In genomic region chr10:81421797-81422100, GRCm38 (mm10) we compare ENCODE assay signal across 10 mouse cellular contexts. TPM values are rescaled to one million over a fixed set of nuclear protein-coding genes. Genes with fewer than 3 reads are reported as not detected.
A peak's percentile ranks its signal among the peaks of the same experiment; 100 is the strongest.
DNase-seq lines count a peak whose midpoint lies in the region; ATAC-seq and TF ChIP-seq lines count a peak whose summit lies in the region.
"Had no signal": no experiment of that assay in that cellular context is flagged by ENCODE, and none has a peak within 500 bp of the region (broad histone marks: within the 10 kb centered on the region; RNA-seq: fewer than 3 reads in every experiment).

No protein-coding gene starts in this region.

- intact Hi-C loops in heart, postnatal 25 days (cut with DNase I), result no loop called here

- peak; percentile 22 for DNase-seq in cerebellum, adult 11 months
- no peak for DNase-seq in cerebellum, adult 9-10 months
- DNase-seq in liver, adult 2 months (ENCODE audit: extremely low read depth, low read depth, low spot score), result peak; percentile 75
- DNase-seq in liver, result no peak
- DNase-seq in adrenal gland, postnatal 10 days, result peak; percentile 49
- DNase-seq in heart, postnatal 25 days (ENCODE audit: low spot score), result peak; percentile 23

- H3K36me3 ChIP-seq in liver, adult 2 months (ENCODE audit: control insufficient read depth, insufficient read depth, low read length), result no peaks in the 10 kb centered on the region

- no peak for ATAC-seq in megakaryocyte progenitor cell, adult 5-6 weeks (replicated peaks; ENCODE audit: poor library complexity)
- no peak for ATAC-seq in granulocyte monocyte progenitor cell, adult 5-6 weeks (replicated peaks; ENCODE audit: poor library complexity, severe bottlenecking)
- ATAC-seq: inflammation-experienced regulatory T-cells, adult 6 months had no signal

- peaks cover 69% of the 10 kb centered on the region for H3K79me2 ChIP-seq in liver, adult 2 months (ENCODE audit: control insufficient read depth, insufficient read depth, low read length)

- H3K9ac ChIP-seq in liver, adult 2 months (ENCODE audit: low read depth, low read length), result peak overlapping the region; percentile 64
- H3K9ac ChIP-seq: embryonic facial prominence, embryonic 13.5 days had no signal

- TF ChIP-seq POLR2A in liver, adult 2 months (IDR thresholded peaks at IDR 0.05; ENCODE audit: extremely low read depth, insufficient read depth, low read length), result no peak

- TF ChIP-seq CTCF in liver, adult 2 months (IDR thresholded peaks at IDR 0.05; ENCODE audit: low read depth, low read length), result no peak

- peaks cover 65% of the 10 kb centered on the region for H3K4me1 ChIP-seq in liver, adult 2 months (ENCODE audit: control insufficient read depth, insufficient read depth, low read length)

- peak overlapping the region; percentile 95 for H3K27ac ChIP-seq in liver, adult 2 months (replicated peaks; ENCODE audit: insufficient read depth, low read depth, low read length)
- H3K27ac ChIP-seq: embryonic facial prominence, embryonic 13.5 days had no signal

- WGBS in liver, adult 2 months, result 35% methylated on average over 5 of the region's 5 CpGs

- H3K4me3 ChIP-seq in liver, adult 2 months (ENCODE audit: insufficient read depth, low read depth, low read length), result peak overlapping the region; percentile 16; the same call in 1 of the 2 replicates
- H3K4me3 ChIP-seq: embryonic facial prominence, embryonic 13.5 days had no signal

- H3K27me3 ChIP-seq in liver, adult 2 months (ENCODE audit: control insufficient read depth, insufficient read depth, low read length), result no peaks in the 10 kb centered on the region

RNA-seq across cellular contexts. Expression of gene Smim24, which starts 28.9 kb away (rescaled TPM):
- 1.3 and 1.5 TPM in 2 replicates for total RNA-seq in liver, adult 2 months (2014; rRNA removed)
- 2.3 and 4.1 TPM in 2 replicates for polyA plus RNA-seq in liver, adult 2 months (2012; rRNA removed)
- 1 to 10 TPM; 1.2 to 1.6 TPM for total RNA-seq in adrenal gland, postnatal 10 days (2021)
- total RNA-seq in heart, postnatal 25 days (2021), result 1 to 10 TPM; 2.0 TPM
- total RNA-seq in megakaryocyte progenitor cell, adult 5-6 weeks (2015), result 31.0 and 31.4 TPM in 2 replicates
- 7.5 and 17.1 TPM in 2 replicates for total RNA-seq in megakaryocyte progenitor cell, adult 5-6 weeks (2017)
- 37.5 and 43.6 TPM in 2 replicates for total RNA-seq in granulocyte monocyte progenitor cell, adult 5-6 weeks (2014; fragmentation: Nextera tagmentation)
- total RNA-seq in granulocyte monocyte progenitor cell, adult 5-6 weeks (2017), result 11.5 and 13.3 TPM in 2 replicates

RNA-seq across cellular contexts. Expression of gene Gm48552, which starts 32.9 kb away (rescaled TPM):
- 0.40 TPM in 1 of 2 replicates, not detected in the other for total RNA-seq in liver, adult 2 months (2014; rRNA removed)
- 0.26 and 1.4 TPM in 2 replicates for polyA plus RNA-seq in liver, adult 2 months (2012; rRNA removed)
- total RNA-seq in adrenal gland, postnatal 10 days (2021), result 1 to 10 TPM in 1 of 2 experiments, under 1 TPM in 1; 0.45 to 1.9 TPM
- under 1 TPM in 1 of 2 experiments, not detected in 1; 0.70 TPM for total RNA-seq in heart, postnatal 25 days (2021)
- total RNA-seq in megakaryocyte progenitor cell, adult 5-6 weeks (2015), result not detected in 2 replicates
- 0.46 TPM in 1 of 2 replicates, not detected in the other for total RNA-seq in megakaryocyte progenitor cell, adult 5-6 weeks (2017)
- 2.2 TPM in 1 of 2 replicates, not detected in the other for total RNA-seq in granulocyte monocyte progenitor cell, adult 5-6 weeks (2014; fragmentation: Nextera tagmentation)
- not detected in 2 replicates for total RNA-seq in granulocyte monocyte progenitor cell, adult 5-6 weeks (2017)

RNA-seq across cellular contexts. Expression of gene Nfic, which starts 33.7 kb away (rescaled TPM):
- 7.4 and 16.4 TPM in 2 replicates for total RNA-seq in liver, adult 2 months (2014; rRNA removed)
- polyA plus RNA-seq in liver, adult 2 months (2012; rRNA removed), result 32.8 and 56.4 TPM in 2 replicates
- total RNA-seq in adrenal gland, postnatal 10 days (2021), result 100 to 1,000 TPM in 1 of 2 experiments, 10 to 100 TPM in 1; 99.9 to 129 TPM
- 100 to 1,000 TPM; 110 to 130 TPM for total RNA-seq in heart, postnatal 25 days (2021)
- 35.5 and 36.8 TPM in 2 replicates for total RNA-seq in megakaryocyte progenitor cell, adult 5-6 weeks (2015)
- 4.0 and 5.0 TPM in 2 replicates for total RNA-seq in megakaryocyte progenitor cell, adult 5-6 weeks (2017)
- total RNA-seq in granulocyte monocyte progenitor cell, adult 5-6 weeks (2014; fragmentation: Nextera tagmentation), result 39.6 and 41.7 TPM in 2 replicates
- 5.3 and 10.5 TPM in 2 replicates for total RNA-seq in granulocyte monocyte progenitor cell, adult 5-6 weeks (2017)

RNA-seq across cellular contexts. Expression of gene Gm48551, which starts 37.5 kb away (rescaled TPM):
- 2.4 TPM in 1 of 2 replicates, not detected in the other for total RNA-seq in liver, adult 2 months (2014; rRNA removed)
- polyA plus RNA-seq in liver, adult 2 months (2012; rRNA removed), result 0.32 and 0.44 TPM in 2 replicates
- 1 to 10 TPM; 1.1 to 1.6 TPM for total RNA-seq in adrenal gland, postnatal 10 days (2021)
- under 1 TPM; 0.61 to 0.78 TPM for total RNA-seq in heart, postnatal 25 days (2021)
- 2.6 and 3.0 TPM in 2 replicates for total RNA-seq in megakaryocyte progenitor cell, adult 5-6 weeks (2015)
- total RNA-seq in megakaryocyte progenitor cell, adult 5-6 weeks (2017), result 0.62 and 1.7 TPM in 2 replicates
- total RNA-seq in granulocyte monocyte progenitor cell, adult 5-6 weeks (2014; fragmentation: Nextera tagmentation), result 4.0 TPM in 1 of 2 replicates, not detected in the other
- 0.30 TPM in 1 of 2 replicates, not detected in the other for total RNA-seq in granulocyte monocyte progenitor cell, adult 5-6 weeks (2017)

RNA-seq across cellular contexts. Expression of gene Dohh, which starts 37.5 kb away (rescaled TPM):
- total RNA-seq in liver, adult 2 months (2014; rRNA removed), result 39.7 and 53.8 TPM in 2 replicates
- polyA plus RNA-seq in liver, adult 2 months (2012; rRNA removed), result 42.6 and 49.7 TPM in 2 replicates
- 10 to 100 TPM; 52.8 to 54.2 TPM for total RNA-seq in adrenal gland, postnatal 10 days (2021)
- total RNA-seq in heart, postnatal 25 days (2021), result 10 to 100 TPM; 52.0 to 56.2 TPM
- total RNA-seq in megakaryocyte progenitor cell, adult 5-6 weeks (2015), result 9.3 and 13.7 TPM in 2 replicates
- total RNA-seq in megakaryocyte progenitor cell, adult 5-6 weeks (2017), result 36.5 and 52.5 TPM in 2 replicates
- 12.2 and 34.9 TPM in 2 replicates for total RNA-seq in granulocyte monocyte progenitor cell, adult 5-6 weeks (2014; fragmentation: Nextera tagmentation)
- 41.8 and 46.2 TPM in 2 replicates for total RNA-seq in granulocyte monocyte progenitor cell, adult 5-6 weeks (2017)

Comparison
In these comparisons a context has a peak if more than half of its experiments do, and no peak if none do; other contexts are left out.
1. DNase-seq: peak in cerebellum, adult 11 months (single experiment), liver, adult 2 months (single experiment), adrenal gland, postnatal 10 days (single experiment) and heart, postnatal 25 days (single experiment); none in cerebellum, adult 9-10 months (single experiment) and liver (single experiment).